Mouse (Mus musculus): Measurements from ENCODE around the gene Rhoa.
A peak's percentile ranks its signal among the peaks of the same experiment; 100 is the strongest.
"Not testable (repeated sequence)": the region's sequence is repeated elsewhere in the genome, so short reads cannot be mapped to it uniquely, and the experiment has no call there.

The Rhoa gene

GRCm38 (mm10) chr9:108305629-108306520 is at the start of gene Rhoa, which contains the start of gene Tcta:
TSS of gene Rhoa (plus strand) at chr9:108306129.
TSS of gene Tcta (minus strand) at chr9:108306160.
- DNase-seq (ENCODE audit: low spot score in 2 of 2): peak; percentile 98 to 100

- no peak for DNase-seq (ENCODE audit: low spot score in 2 of 2)
Observed at GRCm38 (mm10) chr9:108260526-108260925, 45.4 kb upstream of the Rhoa start.

GRCm38 (mm10) chr9:108261865-108262264 is 44.1 kb upstream of the Rhoa start:
- DNase-seq (ENCODE audit: low spot score in 2 of 2): no peak

GRCm38 (mm10) chr9:108262494-108263049 is 43.4 kb upstream of the Rhoa start:
- DNase-seq (ENCODE audit: low spot score in 2 of 2): no peak

GRCm38 (mm10) chr9:108263131-108263681 is 42.7 kb upstream of the Rhoa start:
- peak; percentile 34 to 48 for DNase-seq (ENCODE audit: low spot score in 2 of 2)

- DNase-seq (ENCODE audit: low spot score in 2 of 2): peak; percentile 97 to 98
Observed at GRCm38 (mm10) chr9:108263690-108264190, 42.2 kb upstream of the Rhoa start, which contains the start of gene Dag1. TSS of gene Dag1 (minus strand) at chr9:108263958.

- no peak for DNase-seq (ENCODE audit: low spot score in 2 of 2)
Observed at GRCm38 (mm10) chr9:108264191-108264921, 41.6 kb upstream of the Rhoa start.

GRCm38 (mm10) chr9:108266261-108266935 is 39.5 kb upstream of the Rhoa start:
- no peak for DNase-seq (ENCODE audit: low spot score in 2 of 2)

- DNase-seq (ENCODE audit: low spot score in 2 of 2): no peak
Observed at GRCm38 (mm10) chr9:108267691-108268090, 38.2 kb upstream of the Rhoa start.

GRCm38 (mm10) chr9:108268701-108269100 is 37.2 kb upstream of the Rhoa start:
- DNase-seq (ENCODE audit: low spot score in 2 of 2): not testable (repeated sequence)

GRCm38 (mm10) chr9:108271941-108272340 is 34.0 kb upstream of the Rhoa start:
- DNase-seq (ENCODE audit: low spot score in 2 of 2): no peak

GRCm38 (mm10) chr9:108272691-108273090 is 33.2 kb upstream of the Rhoa start:
- no peak for DNase-seq (ENCODE audit: low spot score in 2 of 2)

GRCm38 (mm10) chr9:108273485-108273884 is 32.4 kb upstream of the Rhoa start:
- DNase-seq (ENCODE audit: low spot score in 2 of 2): no peak

GRCm38 (mm10) chr9:108274476-108275330 is 31.2 kb upstream of the Rhoa start:
- DNase-seq (ENCODE audit: low spot score in 2 of 2): no peak

GRCm38 (mm10) chr9:108275331-108275659 is 30.6 kb upstream of the Rhoa start:
- no peak for DNase-seq (ENCODE audit: low spot score in 2 of 2)

GRCm38 (mm10) chr9:108278697-108279450 is 27.1 kb upstream of the Rhoa start:
- no peak for DNase-seq (ENCODE audit: low spot score in 2 of 2)

GRCm38 (mm10) chr9:108280071-108280828 is 25.7 kb upstream of the Rhoa start:
- no peak for DNase-seq (ENCODE audit: low spot score in 2 of 2)

- DNase-seq (ENCODE audit: low spot score in 2 of 2): peak in 1 of 2 experiments; percentile 44
Observed at GRCm38 (mm10) chr9:108284410-108284809, 21.5 kb upstream of the Rhoa start.
